Mouse (Mus musculus): ENCODE measurements around the gene Gm9970.

GRCm38 (mm10) chr5:31198170-31198569 lies 42.9 kb downstream of the Gm9970 start:
- TF ChIP-seq POLR2A (IDR thresholded peaks at IDR 0.05; ENCODE audit: control insufficient read depth, low read depth, low read length) (no peak), CTCF (IDR thresholded peaks at IDR 0.05; ENCODE audit: control insufficient read depth, insufficient read depth, insufficient replicate concordance, low read depth, low read length) (no peak)
